Mouse (Mus musculus): Measurements from ENCODE around the gene Cldn24. TPM values are rescaled to one million over a fixed set of nuclear protein-coding genes. Genes with fewer than 3 reads are reported as not detected.

Gene Cldn24
- total RNA-seq, 2 experiments from 2014 or later, result not detected

DNA sequence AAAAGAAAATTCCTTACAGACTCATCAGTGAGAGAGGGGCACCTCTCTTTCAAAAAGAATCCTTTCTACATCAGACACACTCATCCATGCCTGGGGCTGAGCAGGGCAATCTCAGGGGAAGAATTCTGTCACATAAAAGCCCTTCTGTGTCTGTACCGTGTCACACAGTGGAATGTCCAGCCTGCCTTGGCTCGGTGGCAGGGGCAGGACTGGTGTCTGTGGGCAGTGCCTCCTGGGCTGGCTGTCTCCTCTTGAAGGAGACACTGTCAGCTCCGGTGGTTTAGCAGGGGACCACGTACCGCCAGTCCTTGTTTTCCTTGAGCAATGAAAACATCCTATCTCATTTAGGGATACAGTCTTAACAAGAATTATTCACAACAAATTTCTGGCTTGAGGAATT is 3.7 kb downstream of the Cldn24 start:
- no peak for DNase-seq
- intact Hi-C loops (cut with DNase I), result no loop called here

DNA sequence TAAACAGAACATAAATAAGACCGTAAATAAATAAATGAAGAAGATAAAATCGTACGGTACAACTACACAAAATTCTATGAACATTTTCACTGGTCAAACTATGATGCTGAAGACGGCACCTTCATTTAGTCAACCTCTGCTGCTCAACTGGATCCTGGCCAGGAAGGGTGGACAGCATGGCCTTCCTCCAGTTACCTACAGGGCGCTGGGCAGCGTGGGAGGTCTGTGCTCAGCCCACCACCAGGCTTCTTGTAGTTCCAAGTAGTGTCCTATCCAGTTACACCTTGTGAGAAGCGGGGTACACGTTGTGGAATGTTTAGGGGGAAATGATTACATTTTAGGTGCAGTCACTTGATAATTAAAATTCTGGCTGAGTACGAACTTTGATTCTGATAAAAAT is 5.0 kb downstream of the Cldn24 start:
- no peak for DNase-seq
- intact Hi-C loops (cut with DNase I), result no loop called here

DNA sequence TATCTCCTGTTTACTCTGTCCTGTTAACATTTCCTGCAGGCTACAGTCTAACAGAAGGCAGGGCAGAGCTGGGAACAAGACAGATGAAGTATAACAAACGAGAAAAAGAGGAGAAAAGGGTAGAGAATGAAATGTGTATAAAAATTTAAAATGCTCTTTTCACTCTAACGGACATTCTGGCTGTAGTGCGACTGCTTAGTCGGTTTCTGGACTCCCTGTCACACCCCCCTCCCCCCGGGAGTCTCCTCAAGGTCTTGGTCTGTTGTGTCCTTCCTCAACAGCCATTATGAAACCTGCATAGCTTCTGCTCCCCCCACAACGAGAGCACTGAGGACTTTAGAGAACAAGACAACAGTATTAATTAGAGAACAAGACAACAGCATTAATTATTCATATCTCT is 10.7 kb downstream of the Cldn24 start:
- intact Hi-C loops (cut with DNase I), result no loop called here
- DNase-seq, result no peak

- no peak for DNase-seq
- intact Hi-C loops (cut with DNase I), result no loop called here
Measured at GRCm38 (mm10) chr8:47833944-47834343, 12.0 kb downstream of the Cldn24 start.

- intact Hi-C loops (cut with DNase I), result no loop called here
- no peak for DNase-seq
Measured at GRCm38 (mm10) chr8:47843063-47843462, 21.1 kb downstream of the Cldn24 start.

DNA sequence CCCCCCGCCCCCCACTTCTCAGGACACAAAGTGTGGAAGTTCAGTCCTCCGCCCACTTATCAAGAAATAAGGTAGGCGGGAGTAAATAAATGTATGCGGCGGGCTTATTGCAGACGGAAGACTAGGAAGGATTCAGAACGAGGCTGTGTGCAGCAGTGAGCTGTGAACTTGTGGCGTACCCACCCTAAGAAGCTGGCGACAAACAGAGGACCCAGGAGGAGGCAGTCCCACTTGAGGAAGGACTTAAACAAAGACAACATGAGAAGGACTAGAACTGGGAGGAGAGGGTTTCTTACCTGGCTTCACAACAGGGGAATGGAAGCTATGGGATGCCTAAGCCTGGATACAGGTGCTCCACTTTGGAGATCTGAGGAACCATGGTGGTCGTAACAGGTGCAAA is 21.7 kb downstream of the Cldn24 start:
- no peak for DNase-seq
- intact Hi-C loops (cut with DNase I), result no loop called here

GRCm38 (mm10) chr8:47845956-47846355 is 24.0 kb downstream of the Cldn24 start:
- intact Hi-C loops (cut with DNase I), result loop anchor here (5.0 kb wide), 1 partner anchor 104 kb away; no protein-coding TSS in a partner anchor
- DNase-seq, result no peak

DNA sequence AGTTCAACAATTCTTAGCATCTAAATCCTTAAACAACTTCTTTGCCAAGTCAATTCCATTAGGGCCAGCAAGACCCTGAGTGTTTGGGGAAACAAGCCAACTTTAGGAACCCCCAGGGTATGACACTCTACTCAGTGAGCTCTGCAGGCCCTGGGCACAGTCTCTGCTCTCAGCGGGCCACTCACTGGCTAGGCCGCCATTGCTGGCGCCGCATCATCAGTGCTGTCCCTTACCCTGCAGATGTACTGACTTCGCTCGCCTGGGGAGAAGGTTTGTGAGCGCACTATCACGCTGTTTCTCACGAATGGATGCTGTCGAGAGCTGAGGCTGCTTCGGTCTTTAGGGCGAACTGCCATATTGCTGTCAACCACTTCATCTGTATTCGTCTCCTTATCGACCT is 25.2 kb downstream of the Cldn24 start:
- DNase-seq, result no peak
- intact Hi-C loops (cut with DNase I), result loop anchor here (5.0 kb wide), 1 partner anchor 105 kb away; no protein-coding TSS in a partner anchor

GRCm38 (mm10) chr8:47847931-47848330 is 26.0 kb downstream of the Cldn24 start:
- intact Hi-C loops (cut with DNase I), result loop anchor here (5.0 kb wide), 1 partner anchor 106 kb away; no protein-coding TSS in a partner anchor
- no peak for DNase-seq

DNA sequence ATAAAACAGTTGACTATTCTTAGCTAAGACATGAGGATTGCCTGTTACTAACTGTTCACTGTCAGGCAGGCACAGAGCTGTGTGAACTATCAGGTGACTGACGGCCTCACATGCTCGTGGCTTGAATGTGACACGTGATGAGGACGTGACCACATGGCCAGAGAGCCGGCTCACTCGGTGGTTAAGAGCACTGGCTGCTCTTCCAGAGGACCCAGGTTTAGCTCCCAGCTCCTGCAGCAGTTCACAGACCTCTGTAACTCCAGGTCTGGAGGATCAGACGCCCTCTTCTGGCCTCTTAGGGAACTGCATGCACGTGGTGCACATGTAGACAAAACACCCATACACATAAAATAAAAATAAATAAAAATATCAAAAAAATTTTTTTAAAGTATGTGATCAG is 27.9 kb downstream of the Cldn24 start:
- no peak for DNase-seq
- intact Hi-C loops (cut with DNase I), result loop anchor here (5.0 kb wide), 1 partner anchor 108 kb away; no protein-coding TSS in a partner anchor

DNA sequence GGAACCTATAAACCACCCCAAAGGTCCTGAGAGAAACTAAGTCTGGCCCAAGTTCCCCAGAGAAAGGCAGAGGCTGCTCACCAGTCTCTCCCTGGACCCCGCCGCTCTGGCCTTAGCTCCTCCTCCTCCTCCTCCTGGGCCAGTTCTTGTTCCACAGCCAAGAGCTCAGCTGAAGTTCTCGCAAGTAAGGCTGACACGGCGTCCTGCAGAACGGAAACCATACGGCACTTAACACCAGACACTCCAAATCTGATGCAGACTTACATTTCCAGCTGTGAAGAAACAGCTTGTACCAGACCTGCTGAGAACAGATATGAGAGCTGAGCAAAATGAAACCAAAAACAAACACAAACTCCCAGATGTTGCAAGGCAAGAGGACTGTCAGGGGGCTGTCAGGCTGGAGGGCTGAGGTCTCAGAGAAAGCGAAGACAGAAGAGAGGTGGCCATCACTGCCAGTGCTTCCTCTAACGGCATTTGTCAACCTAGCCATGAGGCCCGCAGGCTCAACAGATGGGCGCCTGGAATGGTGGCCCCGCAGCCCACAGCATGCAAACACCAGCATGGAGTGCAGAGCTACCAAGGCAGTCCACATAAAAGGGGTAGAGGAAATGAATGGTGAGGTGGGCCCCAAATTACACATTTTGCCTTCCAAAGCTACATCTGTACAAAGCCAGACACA is 30.0 kb downstream of the Cldn24 start:
- intact Hi-C loops (cut with DNase I), result no loop called here
- peak; percentile 32 to 54 for DNase-seq

GRCm38 (mm10) chr8:47852737-47853136 is 30.8 kb downstream of the Cldn24 start:
- intact Hi-C loops (cut with DNase I), result no loop called here
- DNase-seq, result no peak

DNA sequence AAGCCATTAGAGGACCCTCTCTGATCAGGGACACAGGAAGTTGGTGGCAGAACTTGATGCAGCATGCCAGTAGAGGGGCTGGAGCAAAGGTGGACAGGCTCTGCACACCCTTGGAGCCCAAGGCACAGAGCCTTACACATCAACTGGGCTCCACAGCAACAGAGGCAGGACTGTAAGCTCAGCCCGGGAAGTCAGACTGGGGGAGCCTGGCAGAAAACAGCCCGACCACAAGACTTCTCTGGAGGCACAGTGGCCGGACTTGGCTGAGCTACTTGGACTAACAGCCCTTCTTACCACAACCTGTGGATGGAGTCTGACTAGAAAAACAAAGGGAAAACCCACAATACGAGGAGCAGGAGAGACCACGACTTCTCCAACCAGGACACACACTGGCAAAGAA is 31.4 kb downstream of the Cldn24 start:
- intact Hi-C loops (cut with DNase I), result no loop called here

GRCm38 (mm10) chr8:47859259-47859658 is 37.3 kb downstream of the Cldn24 start:
- DNase-seq, result no peak
- intact Hi-C loops (cut with DNase I), result no loop called here

More for the DNA sequence above, 31.4 kb downstream of the Cldn24 start:
- DNase-seq, result no peak

- intact Hi-C loops (cut with DNase I), result no loop called here
Measured at GRCm38 (mm10) chr8:47866568-47866967, 44.6 kb downstream of the Cldn24 start.

GRCm38 (mm10) chr8:47867067-47867466 is 45.1 kb downstream of the Cldn24 start:
- intact Hi-C loops (cut with DNase I), result loop anchor here (1.0 kb wide), 1 partner anchor 149 kb away; no protein-coding TSS in a partner anchor
- peak; percentile 77 to 79 for DNase-seq

More at GRCm38 (mm10) chr8:47866568-47866967, 44.6 kb downstream of the Cldn24 start:
- DNase-seq, result no peak

Other genes starting within 250 kb of the Cldn24 start
- gene Ing2, start 146.6 kb upstream of the Cldn24 start, total RNA-seq (2021), result 10 to 100 TPM; 13.5 to 15.6 TPM
- gene Cdkn2aip, start 108.2 kb upstream of the Cldn24 start, total RNA-seq (2021), result 1 to 10 TPM; 5.0 TPM
- gene Cldn22, start 2.3 kb downstream of the Cldn24 start, total RNA-seq (2021), result under 1 TPM in 1 of 2 experiments, not detected in 1; 0.69 TPM
- gene Wwc2, start 168.8 kb downstream of the Cldn24 start, total RNA-seq (2021), result 1 to 10 TPM; 5.6 to 6.4 TPM